Mouse (Mus musculus): ENCODE data around the gene Ppm1n.

- no peak for TF ChIP-seq CTCF (IDR thresholded peaks at IDR 0.05; ENCODE audit: borderline replicate concordance, insufficient read depth, low read length)
- TF ChIP-seq POLR2A (IDR thresholded peaks at IDR 0.05; ENCODE audit: low read depth, low read length): no peak
Measured at GRCm38 (mm10) chr7:19282385-19282784, 2.5 kb upstream of the Ppm1n start, which contains the start of gene Rtn2.

Data from embryonic fibroblast, embryonic 13.5 days (primary cell).